Mouse (Mus musculus): ENCODE measurements around the gene 4921536K21Rik. TPM values are rescaled to one million over a fixed set of nuclear protein-coding genes. Genes with fewer than 3 reads are reported as not detected.

The 4921536K21Rik gene
- total RNA-seq, 2 experiments from 2014 or later: not detected

DNA sequence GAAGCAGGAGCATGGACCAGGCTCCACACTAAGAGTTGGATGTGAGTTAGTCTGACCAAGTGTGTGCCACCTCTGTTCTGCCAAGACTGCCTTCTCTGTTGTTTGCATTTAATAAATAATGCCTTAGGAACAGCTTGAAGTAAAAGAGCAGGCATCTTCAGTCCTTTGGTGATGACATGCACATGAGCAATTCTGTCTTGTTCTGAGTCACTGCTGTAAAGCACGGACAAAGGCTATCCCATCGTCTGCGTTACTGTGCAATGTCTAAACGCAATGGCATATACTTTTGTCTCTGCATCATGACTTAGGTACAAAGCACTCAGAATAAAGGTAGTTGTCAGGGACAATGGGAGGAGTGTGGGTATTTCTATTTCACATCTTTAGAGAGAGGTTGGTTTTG is 35.1 kb downstream of the 4921536K21Rik start:
- no peak for ATAC-seq (replicated peaks; ENCODE audit: poor library complexity)

DNA sequence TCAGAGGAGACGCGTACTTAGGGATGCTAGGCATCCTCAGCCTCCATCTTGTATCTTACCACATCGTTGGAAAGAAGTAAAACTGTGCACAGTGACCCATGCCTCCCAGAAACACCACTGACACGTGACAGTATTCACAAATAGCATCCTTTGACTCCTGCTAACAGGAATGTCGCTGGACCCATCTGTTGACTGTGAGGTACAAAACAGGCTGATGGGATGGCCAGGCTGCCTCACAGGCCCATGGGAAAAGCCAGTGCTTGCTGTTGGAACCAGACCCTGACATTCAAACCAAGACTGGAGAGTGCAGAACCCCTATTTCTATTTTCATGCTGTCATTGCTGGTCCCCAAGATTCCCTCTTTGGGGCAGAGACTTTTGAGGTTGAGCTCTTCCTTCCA is 37.0 kb downstream of the 4921536K21Rik start:
- ATAC-seq (replicated peaks; ENCODE audit: poor library complexity): no peak

DNA sequence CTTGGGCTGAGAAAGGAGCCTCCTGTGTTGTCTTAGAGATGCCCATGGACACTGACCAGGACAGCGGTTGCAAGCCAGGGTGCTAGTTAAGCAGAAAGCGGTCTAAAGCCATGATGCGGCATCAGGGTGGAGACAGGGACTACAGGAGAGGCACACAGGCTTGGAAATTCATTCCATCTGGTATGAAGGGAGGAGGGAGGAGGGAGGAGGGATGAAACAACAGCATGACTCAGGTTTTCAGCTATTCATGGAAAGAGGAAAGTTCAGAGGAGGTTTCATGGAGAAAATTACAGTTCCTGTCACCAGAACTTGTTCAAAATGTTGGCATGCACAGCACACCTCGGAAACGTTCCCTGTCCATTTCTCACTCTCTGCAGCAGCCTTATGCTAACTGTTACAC is 39.1 kb downstream of the 4921536K21Rik start:
- no peak for ATAC-seq (replicated peaks; ENCODE audit: poor library complexity)

DNA sequence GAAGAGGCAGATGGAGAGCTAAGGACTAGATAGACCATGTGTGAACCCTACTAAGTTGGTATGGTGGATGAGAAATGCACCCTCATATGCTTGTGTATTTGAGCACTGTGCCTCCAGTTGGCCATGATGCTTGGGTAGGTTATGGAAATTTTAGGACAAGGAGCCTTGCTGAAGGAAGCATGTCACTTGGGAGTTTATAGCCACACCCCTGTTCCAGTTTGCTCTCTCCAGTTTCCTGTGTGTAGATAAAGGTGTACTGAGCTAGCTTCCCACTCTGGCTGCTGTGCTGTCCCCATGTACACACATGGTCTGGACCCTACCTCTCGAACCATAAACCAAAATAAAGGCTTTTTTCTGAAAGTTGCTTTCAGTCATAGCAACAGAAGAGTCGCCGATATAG is 40.7 kb downstream of the 4921536K21Rik start:
- no peak for ATAC-seq (replicated peaks; ENCODE audit: poor library complexity)

DNA sequence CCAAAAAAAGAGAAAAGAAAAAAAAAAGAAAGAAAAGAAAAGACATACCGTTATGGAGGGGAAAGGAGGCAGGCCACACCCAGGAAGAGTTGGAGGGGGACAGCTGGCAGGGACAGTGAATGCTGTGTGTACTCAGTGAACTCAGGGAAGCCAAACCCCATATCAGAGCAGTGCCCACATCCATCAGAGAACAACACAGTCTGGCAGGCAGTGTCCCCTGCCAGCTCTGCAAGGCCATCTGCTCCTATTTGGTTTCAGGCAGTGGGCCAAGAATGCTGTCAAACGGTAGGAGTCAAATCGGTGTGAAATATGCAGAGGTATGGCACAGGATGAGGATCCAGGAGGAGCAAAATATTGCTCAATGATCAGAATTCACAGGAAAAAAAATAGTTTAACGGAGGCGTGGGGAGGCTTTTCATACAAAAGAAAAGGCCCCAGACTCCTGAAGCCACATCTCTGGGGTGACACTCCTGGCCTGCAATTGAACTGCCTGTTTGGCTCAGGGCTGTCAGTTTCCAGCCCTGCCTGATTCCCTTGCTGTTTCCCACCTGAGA is 41.3 kb downstream of the 4921536K21Rik start:
- ATAC-seq (replicated peaks; ENCODE audit: poor library complexity): peak; percentile 97

DNA sequence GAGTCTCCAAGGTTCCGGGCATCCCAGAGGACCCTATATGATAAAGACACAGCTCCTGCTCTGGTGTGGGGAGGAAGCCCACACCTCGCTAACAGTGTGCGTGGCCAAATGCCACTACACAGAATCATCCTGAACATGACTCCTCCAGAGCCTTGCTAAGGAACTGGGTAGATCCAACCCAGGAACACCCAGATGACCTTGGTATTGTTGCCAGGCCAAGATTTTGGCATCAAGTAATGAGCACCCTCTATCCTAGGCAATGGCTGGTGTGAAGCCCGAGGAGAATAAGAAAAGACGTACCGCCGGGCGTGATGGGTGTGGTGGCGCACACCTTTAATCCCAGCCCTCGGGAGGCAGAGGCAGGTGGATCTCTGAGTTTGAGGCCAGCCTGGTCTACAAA is 41.9 kb downstream of the 4921536K21Rik start:
- ATAC-seq (replicated peaks; ENCODE audit: poor library complexity): no peak

DNA sequence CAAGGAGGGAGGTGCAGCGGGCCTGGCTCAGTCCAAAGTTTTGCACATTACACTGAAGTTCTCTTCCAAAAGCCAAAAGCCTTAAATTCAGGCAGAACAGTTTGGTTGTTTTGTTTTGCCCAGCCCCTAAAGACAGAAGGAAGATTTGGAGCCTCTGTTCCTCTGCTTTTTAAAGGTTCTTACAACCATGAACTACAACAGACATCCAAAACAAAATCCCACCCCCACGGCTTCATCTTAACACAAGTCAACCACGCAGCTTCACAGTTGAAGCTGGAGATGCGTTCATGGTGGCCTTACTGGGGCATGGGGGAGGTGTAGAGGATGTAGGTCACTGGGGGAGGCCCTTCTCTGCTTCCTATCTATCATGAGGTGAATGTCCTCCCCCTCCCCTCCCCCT is 43.0 kb downstream of the 4921536K21Rik start:
- ATAC-seq (replicated peaks; ENCODE audit: poor library complexity): no peak

DNA sequence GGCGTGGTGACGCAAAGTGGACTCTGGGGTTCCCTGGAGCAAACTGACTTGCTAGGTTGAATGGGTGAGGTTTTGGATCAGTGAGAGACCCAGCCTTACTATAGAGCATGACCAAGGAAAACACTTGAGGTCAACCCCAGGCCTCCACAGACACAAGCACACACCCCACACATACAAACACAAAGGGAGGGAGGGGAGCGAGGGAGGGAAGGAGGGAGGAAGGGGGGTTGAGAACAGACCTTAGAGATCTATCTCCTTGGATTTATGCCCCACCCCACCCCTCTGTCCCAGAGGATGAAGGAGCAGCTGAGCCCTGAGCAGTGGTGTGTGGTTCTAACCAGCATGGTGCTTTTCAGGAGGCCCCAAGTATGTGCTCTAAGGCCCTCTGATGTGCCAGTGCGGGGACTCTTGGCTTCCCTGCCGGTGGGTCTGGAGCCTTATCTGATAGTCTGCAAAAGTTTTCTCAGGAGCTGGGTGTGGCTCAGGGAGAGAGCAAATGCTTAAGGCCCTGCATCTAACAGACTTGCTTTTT is 44.1 kb downstream of the 4921536K21Rik start:
- ATAC-seq (replicated peaks; ENCODE audit: poor library complexity): no peak

DNA sequence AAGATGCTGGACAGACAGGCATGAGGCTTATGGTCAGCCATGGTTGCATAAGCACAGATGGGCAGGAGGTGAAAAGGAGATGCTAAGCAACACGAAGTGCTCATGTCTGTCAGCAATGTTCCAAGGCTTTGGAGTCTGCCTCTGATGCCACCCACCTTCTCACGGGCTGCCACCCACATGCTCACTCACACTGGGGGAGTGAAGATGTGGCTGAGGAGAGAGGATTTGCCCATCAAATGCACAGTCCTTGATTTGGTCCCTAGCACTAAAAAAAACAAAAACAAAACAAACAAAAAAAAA is 44.6 kb downstream of the 4921536K21Rik start:
- no peak for ATAC-seq (replicated peaks; ENCODE audit: poor library complexity)

DNA sequence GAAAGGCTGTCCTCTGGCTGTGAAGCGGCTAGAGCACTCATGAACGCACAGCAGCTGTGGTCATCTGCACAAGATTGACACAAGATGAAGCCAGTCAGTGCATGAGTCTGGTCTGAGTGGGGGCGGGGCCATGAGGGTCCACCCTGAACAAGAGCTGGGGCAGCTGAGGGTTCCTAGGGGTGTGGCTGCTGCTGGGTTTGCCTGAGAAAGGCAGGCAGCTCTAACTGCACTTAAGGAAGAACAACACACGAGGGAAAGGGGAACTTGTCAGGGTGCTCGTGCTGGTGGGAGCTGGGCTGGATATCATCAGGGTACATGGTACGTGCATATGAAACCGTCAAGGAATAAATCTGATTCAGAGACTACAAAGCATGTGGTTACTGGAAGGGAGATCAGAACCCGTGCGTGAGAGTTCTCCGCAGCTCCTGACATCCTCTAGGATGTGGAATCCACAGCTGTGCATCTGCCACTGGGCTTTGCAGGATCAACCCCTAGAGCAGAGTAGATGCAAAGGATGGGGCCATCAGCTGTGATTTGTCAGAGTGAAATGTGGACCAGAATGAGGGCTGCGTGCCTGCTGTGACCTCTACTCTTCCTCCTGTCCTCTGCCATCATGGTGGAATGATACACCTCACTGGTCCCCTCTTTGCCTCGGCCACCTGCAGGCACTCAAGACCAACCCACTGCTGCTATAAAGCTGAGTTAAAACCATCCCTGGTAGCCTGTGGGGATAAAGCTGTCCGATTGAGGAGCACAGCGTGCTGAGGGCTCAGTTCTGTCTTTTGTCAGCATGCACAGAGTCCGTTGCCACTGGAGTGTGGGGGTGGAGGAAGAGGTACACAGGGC is 45.2 kb downstream of the 4921536K21Rik start:
- ATAC-seq (replicated peaks; ENCODE audit: poor library complexity): 0 out of 2 replicates have a peak, but pooled peaks have one; percentile 11

DNA sequence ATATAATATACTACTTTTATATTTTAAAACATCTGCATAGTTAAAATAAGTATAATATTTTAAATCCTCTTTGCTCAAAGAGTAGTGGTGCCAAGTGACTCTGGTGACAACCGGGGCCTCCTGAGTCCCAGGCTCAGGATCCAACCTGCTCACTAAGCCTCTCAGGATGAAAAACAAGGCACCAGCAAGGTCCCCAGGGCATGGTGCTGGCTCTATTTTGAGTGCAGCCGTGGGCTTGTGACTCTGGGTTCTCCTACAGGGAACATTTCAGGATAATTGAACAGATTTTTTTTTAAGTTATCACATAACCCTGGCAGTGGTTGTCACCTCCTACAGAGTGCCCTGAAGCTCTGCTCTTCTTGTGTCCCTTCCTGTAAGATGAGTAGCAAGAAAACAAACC is 48.5 kb downstream of the 4921536K21Rik start:
- no peak for ATAC-seq (replicated peaks; ENCODE audit: poor library complexity)

DNA sequence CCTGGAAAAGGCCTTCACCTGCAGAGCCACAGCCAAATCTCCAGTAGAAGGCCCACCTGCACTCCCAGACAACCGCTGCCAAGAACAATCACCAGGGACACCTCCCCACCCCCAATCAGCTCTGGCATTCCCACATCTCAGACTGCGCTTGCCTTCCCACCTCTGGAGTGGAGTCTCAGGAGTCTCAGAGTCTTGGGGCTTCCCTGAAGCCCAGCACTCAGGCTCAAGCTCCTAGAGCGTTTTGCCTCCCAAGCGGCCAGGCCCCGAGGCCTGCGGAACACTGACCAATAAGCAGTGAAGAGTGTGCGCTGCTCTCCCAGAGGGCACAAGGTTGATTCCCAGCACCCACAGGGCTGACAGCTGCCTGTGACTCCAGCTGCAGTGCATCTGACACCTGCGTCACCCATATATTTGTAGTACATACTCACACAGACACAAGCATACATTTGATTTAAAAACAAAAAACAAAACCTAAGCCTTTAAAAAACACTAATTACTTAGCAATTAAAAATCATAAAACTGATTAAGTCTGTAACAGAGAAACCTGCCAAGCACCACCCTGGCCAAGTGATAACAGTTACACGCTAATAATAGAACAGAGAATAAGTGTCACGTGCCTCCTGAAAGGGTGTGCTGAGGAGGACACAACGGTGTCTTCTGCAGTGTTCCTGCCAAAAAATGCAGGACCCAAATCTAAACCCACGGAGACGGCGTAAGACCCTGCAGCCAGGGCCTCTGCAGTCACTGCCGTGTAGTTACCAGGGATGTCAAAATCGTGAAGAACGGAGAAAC is 50.8 kb downstream of the 4921536K21Rik start:
- ATAC-seq (replicated peaks; ENCODE audit: poor library complexity): no peak; the same call in 1 of the 2 replicates

Other genes starting within 250 kb of the 4921536K21Rik start
- gene Morc2a, start 245.9 kb downstream of the 4921536K21Rik start, total RNA-seq (2015): 26.4 and 29.5 TPM in 2 replicates
- gene Morc2a, start 245.9 kb downstream of the 4921536K21Rik start, total RNA-seq (2017): 29.6 and 38.8 TPM in 2 replicates
- not detected in 2 replicates for gene Osbp2, start 31.2 kb downstream of the 4921536K21Rik start, total RNA-seq (2015)
- gene Osbp2, start 31.2 kb downstream of the 4921536K21Rik start, total RNA-seq (2017): not detected in 2 replicates
- gene Dusp18, start 142 bp upstream of the 4921536K21Rik start, total RNA-seq (2015): 0.78 and 1.2 TPM in 2 replicates
- 0.17 and 0.51 TPM in 2 replicates for gene Dusp18, start 142 bp upstream of the 4921536K21Rik start, total RNA-seq (2017)
- 0.94 and 2.5 TPM in 2 replicates for gene Slc35e4, start 19.6 kb upstream of the 4921536K21Rik start, total RNA-seq (2015)
- 1.5 and 3.0 TPM in 2 replicates for gene Slc35e4, start 19.6 kb upstream of the 4921536K21Rik start, total RNA-seq (2017)
- gene Tcn2, start 37.1 kb upstream of the 4921536K21Rik start, total RNA-seq (2015): 87.8 and 102 TPM in 2 replicates
- gene Tcn2, start 37.1 kb upstream of the 4921536K21Rik start, total RNA-seq (2017): 40.8 and 50.5 TPM in 2 replicates
- 67.7 and 87.4 TPM in 2 replicates for gene Pes1, start 68.9 kb upstream of the 4921536K21Rik start, total RNA-seq (2015)
- 168 and 183 TPM in 2 replicates for gene Pes1, start 68.9 kb upstream of the 4921536K21Rik start, total RNA-seq (2017)
- not detected in 2 replicates for gene 4930556J24Rik, start 81.7 kb upstream of the 4921536K21Rik start, total RNA-seq (2015)
- not detected in 2 replicates for gene 4930556J24Rik, start 81.7 kb upstream of the 4921536K21Rik start, total RNA-seq (2017)
- gene Gal3st1, start 88.5 kb upstream of the 4921536K21Rik start, total RNA-seq (2015): 0.37 TPM in 1 of 2 replicates, not detected in the other
- 0.30 and 0.75 TPM in 2 replicates for gene Gal3st1, start 88.5 kb upstream of the 4921536K21Rik start, total RNA-seq (2017)
- gene Sec14l4, start 136.4 kb upstream of the 4921536K21Rik start, total RNA-seq (2015): not detected in 2 replicates
- not detected in 2 replicates for gene Sec14l4, start 136.4 kb upstream of the 4921536K21Rik start, total RNA-seq (2017)
- gene Sec14l3, start 169.7 kb upstream of the 4921536K21Rik start, total RNA-seq (2015): not detected in 2 replicates
- gene Sec14l3, start 169.7 kb upstream of the 4921536K21Rik start, total RNA-seq (2017): not detected in 2 replicates
- 9.7 and 12.0 TPM in 2 replicates for gene Mtfp1, start 200.3 kb upstream of the 4921536K21Rik start, total RNA-seq (2015)
- 9.2 and 12.0 TPM in 2 replicates for gene Mtfp1, start 200.3 kb upstream of the 4921536K21Rik start, total RNA-seq (2017)
- gene Sec14l2, start 228.3 kb upstream of the 4921536K21Rik start, total RNA-seq (2015): 0.71 and 0.72 TPM in 2 replicates
- 0.87 and 1.7 TPM in 2 replicates for gene Sec14l2, start 228.3 kb upstream of the 4921536K21Rik start, total RNA-seq (2017)
- 2.5 and 4.7 TPM in 2 replicates for gene Rnf215, start 240.1 kb upstream of the 4921536K21Rik start, total RNA-seq (2015)
- gene Rnf215, start 240.1 kb upstream of the 4921536K21Rik start, total RNA-seq (2017): 5.9 and 8.8 TPM in 2 replicates

Measured in megakaryocyte progenitor cell, adult 5-6 weeks (primary cell).